Mouse (Mus musculus): ENCODE results near the gene Gle1. TPM values are rescaled to one million over a fixed set of nuclear protein-coding genes. Genes with fewer than 3 reads are reported as not detected.

Gle1 gene
- polyA plus RNA-seq, 1 experiment from 2014 or later: 61.3 TPM

DNA sequence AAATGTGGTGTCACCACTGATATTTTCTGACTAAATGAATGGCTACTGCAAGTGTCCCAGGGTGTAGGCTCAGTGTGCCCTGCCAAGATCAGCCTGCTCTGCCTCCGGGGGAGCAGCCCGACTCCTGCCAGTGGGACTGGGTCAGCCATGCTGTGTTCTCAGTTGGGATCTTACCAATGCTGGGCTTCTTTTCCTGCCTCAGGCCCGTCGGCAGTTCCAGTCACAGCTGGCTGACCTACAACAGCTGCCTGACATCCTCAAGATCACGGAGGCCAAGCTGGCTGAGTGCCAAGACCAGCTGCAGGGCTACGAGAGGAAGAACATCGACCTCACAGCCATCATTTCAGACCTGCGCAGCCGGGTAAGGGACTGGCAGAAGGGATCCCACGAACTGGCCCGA is 13.2 kb upstream of the Gle1 start:
- H3K36me3 ChIP-seq: peaks cover 93% of the 10 kb centered on the region
- 0 out of 2 replicates have a peak, but pooled peaks cover 4% of the 10 kb centered on the region for H3K4me1 ChIP-seq
- H3K27me3 ChIP-seq (ENCODE audit: insufficient read depth, poor library complexity, severe bottlenecking): no peaks in the 10 kb centered on the region
- no peak for DNase-seq (ENCODE audit: low spot score)
- WGBS: 73% methylated on average over 11 of the region's 11 CpGs
- no peak overlapping the region for H3K27ac ChIP-seq
- no peaks in the 10 kb centered on the region for H3K9me3 ChIP-seq
- no peak overlapping the region for H3K4me3 ChIP-seq

DNA sequence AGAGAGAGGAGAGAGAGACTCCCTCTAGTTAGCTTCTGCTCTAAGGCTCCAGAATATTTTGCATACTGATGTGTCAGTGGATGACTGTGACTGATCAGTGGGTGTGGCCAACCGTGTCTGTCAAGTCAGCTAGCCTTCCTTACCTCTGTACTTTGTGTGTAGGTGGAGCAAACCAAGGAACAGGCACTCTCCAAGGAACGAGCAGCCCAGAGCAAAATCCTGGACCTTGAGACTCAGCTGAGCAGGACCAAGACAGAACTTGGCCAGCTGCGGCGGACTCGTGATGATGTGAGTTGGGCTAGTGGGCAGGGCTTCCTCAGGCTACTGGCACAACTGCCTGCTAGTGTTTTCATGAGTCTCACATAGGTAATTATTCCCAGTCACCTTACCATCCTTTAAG is 8.7 kb upstream of the Gle1 start:
- Histone ChIP-seq H3K4me1 (0 out of 2 replicates have a peak, but pooled peaks cover 4% of the 10 kb centered on the region), H3K4me3 (no peak overlapping the region), H3K27ac (no peak overlapping the region), H3K36me3 (peaks cover 96% of the 10 kb centered on the region), H3K27me3 (ENCODE audit: insufficient read depth, poor library complexity, severe bottlenecking) (no peaks in the 10 kb centered on the region), H3K9me3 (no peaks in the 10 kb centered on the region)
- no peak for DNase-seq (ENCODE audit: low spot score)
- WGBS: 88% methylated on average over 5 of the region's 5 CpGs

DNA sequence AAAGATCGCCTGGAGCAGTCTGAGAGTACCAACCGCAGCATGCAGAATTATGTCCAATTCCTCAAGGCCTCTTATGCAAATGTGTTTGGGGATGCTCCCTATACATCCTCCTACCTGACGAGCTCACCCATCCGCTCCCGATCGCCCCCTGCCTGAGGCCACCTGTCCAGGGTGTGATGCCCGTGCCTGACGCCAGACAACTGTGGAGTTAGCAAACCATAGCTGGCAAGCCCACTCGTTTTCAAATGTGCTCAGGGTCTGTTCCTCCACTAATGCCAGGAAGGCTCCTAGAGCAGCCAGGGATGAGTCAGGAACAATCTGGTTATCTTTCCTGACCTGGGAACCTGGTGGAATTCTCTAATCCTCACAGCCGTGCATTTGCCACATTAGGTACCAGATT is 4.7 kb upstream of the Gle1 start:
- Histone ChIP-seq H3K36me3 (peaks cover 61% of the 10 kb centered on the region), H3K4me3 (no peak overlapping the region), H3K27me3 (ENCODE audit: insufficient read depth, poor library complexity, severe bottlenecking) (no peaks in the 10 kb centered on the region), H3K9me3 (no peaks in the 10 kb centered on the region), H3K4me1 (0 out of 2 replicates have a peak, but pooled peaks cover 3% of the 10 kb centered on the region), H3K27ac (no peak overlapping the region)
- no peak for DNase-seq (ENCODE audit: low spot score)
- WGBS: 87% methylated on average over 10 of the region's 10 CpGs

DNA sequence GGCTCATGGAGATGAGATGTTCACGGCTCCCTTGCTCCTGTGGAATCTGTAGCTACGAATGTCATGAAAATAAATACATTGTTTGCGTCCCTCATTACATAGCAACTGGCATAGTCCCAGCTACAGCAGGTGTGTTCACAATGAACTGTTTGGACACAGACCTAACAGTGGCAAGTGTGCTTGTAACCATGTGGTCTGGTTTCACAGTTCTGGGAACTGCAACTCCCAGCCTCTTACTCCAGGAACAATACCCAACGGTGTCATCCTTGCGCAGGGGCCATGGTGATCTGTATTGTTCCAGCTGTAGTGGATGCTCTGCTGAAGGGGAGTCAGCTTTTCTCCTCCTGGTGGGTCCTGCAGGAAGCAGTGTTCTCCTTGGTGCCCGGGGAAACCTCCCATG is 4.0 kb upstream of the Gle1 start:
- Histone ChIP-seq H3K9me3 (no peaks in the 10 kb centered on the region), H3K4me1 (peaks cover 8% of the 10 kb centered on the region), H3K4me3 (no peak overlapping the region), H3K27me3 (ENCODE audit: insufficient read depth, poor library complexity, severe bottlenecking) (no peaks in the 10 kb centered on the region), H3K27ac (no peak overlapping the region), H3K36me3 (peaks cover 54% of the 10 kb centered on the region)
- no peak for DNase-seq (ENCODE audit: low spot score)
- 88% methylated on average over 6 of the region's 6 CpGs for WGBS

- peaks cover 75% of the 10 kb centered on the region for H3K36me3 ChIP-seq
- H3K9me3 ChIP-seq: no peaks in the 10 kb centered on the region
- H3K4me3 ChIP-seq: no peak overlapping the region
- peaks cover 17% of the 10 kb centered on the region for H3K4me1 ChIP-seq
- H3K27me3 ChIP-seq (ENCODE audit: insufficient read depth, poor library complexity, severe bottlenecking): no peaks in the 10 kb centered on the region
- no peak for DNase-seq (ENCODE audit: low spot score)
- WGBS: 92% methylated on average over 9 of the region's 9 CpGs
- H3K27ac ChIP-seq: no peak overlapping the region
Measured at GRCm38 (mm10) chr2:29940073-29940472, 4.8 kb downstream of the Gle1 start.

- no peak for DNase-seq (ENCODE audit: low spot score)
- Histone ChIP-seq H3K27ac (no peak overlapping the region), H3K9me3 (no peaks in the 10 kb centered on the region), H3K36me3 (peaks cover 81% of the 10 kb centered on the region), H3K4me3 (no peak overlapping the region), H3K4me1 (peaks cover 17% of the 10 kb centered on the region), H3K27me3 (ENCODE audit: insufficient read depth, poor library complexity, severe bottlenecking) (no peaks in the 10 kb centered on the region)
- WGBS: 91% methylated on average over 7 of the region's 7 CpGs
Measured at GRCm38 (mm10) chr2:29940826-29941225, 5.6 kb downstream of the Gle1 start.

DNA sequence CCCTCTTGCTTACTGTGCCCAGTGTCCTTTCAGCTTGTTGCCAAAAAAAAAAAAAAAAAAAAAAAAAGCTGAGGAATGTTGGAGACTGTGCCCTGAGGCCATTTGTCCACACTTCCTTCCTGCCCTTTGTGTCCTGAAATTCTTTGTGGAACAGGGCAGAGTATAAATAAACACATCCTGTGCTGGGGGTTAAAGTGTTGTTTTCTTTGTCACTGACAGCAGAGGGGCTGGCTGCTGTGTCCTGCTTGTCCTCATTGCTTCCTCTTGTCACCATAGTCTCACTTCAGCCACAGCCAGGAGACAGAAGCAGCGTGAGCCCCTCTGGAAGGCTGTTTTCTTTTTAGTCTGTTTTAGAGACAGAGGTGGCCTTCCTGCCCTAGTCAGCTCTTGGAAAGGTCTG is 9.5 kb downstream of the Gle1 start:
- Histone ChIP-seq H3K4me1 (peaks cover 13% of the 10 kb centered on the region), H3K36me3 (peaks cover 92% of the 10 kb centered on the region), H3K9me3 (no peaks in the 10 kb centered on the region), H3K27ac (peak overlapping the region; percentile 76), H3K4me3 (no peak overlapping the region), H3K27me3 (ENCODE audit: insufficient read depth, poor library complexity, severe bottlenecking) (no peaks in the 10 kb centered on the region)
- no peak for DNase-seq (ENCODE audit: low spot score)
- 31% methylated on average over 1 of the region's 1 CpGs for WGBS

GRCm38 (mm10) chr2:29948896-29949295 is 13.7 kb downstream of the Gle1 start:
- H3K9me3 ChIP-seq: no peaks in the 10 kb centered on the region
- H3K4me3 ChIP-seq: no peak overlapping the region
- H3K4me1 ChIP-seq: peaks cover 12% of the 10 kb centered on the region
- WGBS: 94% methylated on average over 5 of the region's 5 CpGs
- H3K27me3 ChIP-seq (ENCODE audit: insufficient read depth, poor library complexity, severe bottlenecking): no peaks in the 10 kb centered on the region
- DNase-seq (ENCODE audit: low spot score): no peak
- H3K27ac ChIP-seq: no peak overlapping the region
- peaks cover 84% of the 10 kb centered on the region for H3K36me3 ChIP-seq

GRCm38 (mm10) chr2:29961246-29961645 is 26.0 kb downstream of the Gle1 start:
- WGBS: 92% methylated on average over 7 of the region's 7 CpGs
- Histone ChIP-seq H3K4me3 (no peak overlapping the region), H3K27me3 (ENCODE audit: insufficient read depth, poor library complexity, severe bottlenecking) (no peaks in the 10 kb centered on the region), H3K27ac (no peak overlapping the region), H3K36me3 (peaks cover 44% of the 10 kb centered on the region), H3K4me1 (peaks cover 12% of the 10 kb centered on the region), H3K9me3 (no peaks in the 10 kb centered on the region)
- DNase-seq (ENCODE audit: low spot score): no peak

- H3K9me3 ChIP-seq: no peaks in the 10 kb centered on the region
- H3K27ac ChIP-seq: peak overlapping the region; percentile 96
- H3K4me1 ChIP-seq: peaks cover 36% of the 10 kb centered on the region
- peak overlapping the region; percentile 85 for H3K4me3 ChIP-seq
- H3K36me3 ChIP-seq: peaks cover 27% of the 10 kb centered on the region
- DNase-seq (ENCODE audit: low spot score): no peak
- H3K27me3 ChIP-seq (ENCODE audit: insufficient read depth, poor library complexity, severe bottlenecking): no peaks in the 10 kb centered on the region
- 17% methylated on average over 10 of the region's 10 CpGs for WGBS
Measured at GRCm38 (mm10) chr2:29964354-29965249, 29.4 kb downstream of the Gle1 start.

GRCm38 (mm10) chr2:29965250-29965843 is 30.1 kb downstream of the Gle1 start, which contains the start of gene Sptan1:
TSS of gene Sptan1 (plus strand) at chr2:29965560.
- Histone ChIP-seq H3K27me3 (ENCODE audit: insufficient read depth, poor library complexity, severe bottlenecking) (no peaks in the 10 kb centered on the region), H3K9me3 (no peaks in the 10 kb centered on the region), H3K27ac (peak within 1 kb of the TSS; percentile 96), H3K36me3 (peaks cover 27% of the 10 kb centered on the region), H3K4me3 (peak within 1 kb of the TSS; percentile 85), H3K4me1 (peaks cover 36% of the 10 kb centered on the region)
- 0% methylated on average over 71 of the region's 82 CpGs for WGBS
- DNase-seq (ENCODE audit: low spot score): peak; percentile 97

- DNase-seq (ENCODE audit: low spot score): no peak
- no peaks in the 10 kb centered on the region for H3K27me3 ChIP-seq (ENCODE audit: insufficient read depth, poor library complexity, severe bottlenecking)
- no peaks in the 10 kb centered on the region for H3K9me3 ChIP-seq
- H3K4me3 ChIP-seq: peak overlapping the region; percentile 85
- 2% methylated on average over 31 of the region's 41 CpGs for WGBS
- H3K36me3 ChIP-seq: peaks cover 29% of the 10 kb centered on the region
- H3K4me1 ChIP-seq: peaks cover 36% of the 10 kb centered on the region
- H3K27ac ChIP-seq: peak overlapping the region; percentile 96
Measured at GRCm38 (mm10) chr2:29965906-29966305, 30.7 kb downstream of the Gle1 start.

DNA sequence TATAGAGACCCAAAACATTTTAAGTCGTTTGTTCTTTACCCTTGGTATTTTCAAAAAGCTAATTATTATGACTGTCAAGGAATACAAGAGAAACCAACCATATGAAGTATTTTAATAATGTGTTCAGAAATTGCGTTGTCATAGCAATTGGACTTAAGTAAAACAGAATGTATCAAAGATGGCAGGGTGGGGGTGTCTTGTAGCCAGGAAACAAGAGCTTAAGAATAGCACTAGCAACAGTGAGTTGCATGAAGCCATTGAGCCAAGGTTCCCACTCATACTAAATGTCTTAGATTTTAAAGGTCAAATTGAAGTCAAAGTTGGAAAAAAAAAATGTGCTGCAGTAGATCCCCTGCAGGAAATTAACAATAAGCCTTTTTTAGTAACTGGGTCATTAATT is 31.6 kb downstream of the Gle1 start:
- no peak for DNase-seq (ENCODE audit: low spot score)
- peak overlapping the region; percentile 96; the same call in 1 of the 2 replicates for H3K27ac ChIP-seq
- peak overlapping the region; percentile 85 for H3K4me3 ChIP-seq
- H3K9me3 ChIP-seq: no peaks in the 10 kb centered on the region
- peaks cover 29% of the 10 kb centered on the region for H3K36me3 ChIP-seq
- H3K4me1 ChIP-seq: peaks cover 38% of the 10 kb centered on the region
- H3K27me3 ChIP-seq (ENCODE audit: insufficient read depth, poor library complexity, severe bottlenecking): no peaks in the 10 kb centered on the region
- WGBS: 80% methylated on average over 2 of the region's 2 CpGs

All from heart, embryonic 10.5 days (tissue).